4 mouse cellular contexts compared by ENCODE assay signal in genomic region chr16:23057668-23058447, GRCm38 (mm10). TPM values are rescaled to one million over a fixed set of nuclear protein-coding genes. Genes with fewer than 3 reads are reported as not detected.
"Had no signal": no experiment of that assay in that cellular context is flagged by ENCODE, and none has a peak within 500 bp of the region (broad histone marks: within the 10 kb centered on the region; RNA-seq: fewer than 3 reads in every experiment).

Gene Kng1, plus strand, starts transcription at chr16:23057865.

RNA-seq across cellular contexts. Expression of gene Kng1, which starts in this region (rescaled TPM):
- polyA plus RNA-seq: inflammation-experienced regulatory T-cells, adult 6 months; large intestine, adult 2 months; midbrain, postnatal 0 days; testis, adult 2 months had no signal
